Mouse (Mus musculus): ENCODE measurements at regions not wholly inside any gene's neighbourhood (a gene's known extent, or its start where the extent isn't known, plus 50 kb on each side); places are given as distances from the start of the nearest gene placed in this dataset.

- no peak for TF ChIP-seq EP300 (IDR thresholded peaks at IDR 0.05; ENCODE audit: low read depth)
- TF ChIP-seq CTCF (IDR thresholded peaks at IDR 0.05; ENCODE audit: low read depth): no peak
These were observed 180.3 kb upstream of the Robo2 start for GRCm38 (mm10) chr16:74591896-74592295.
